In genomic region chr14:77546531-77547274, GRCm38 (mm10) we compare ENCODE assay signal across 11 mouse cellular contexts.
DNase-seq lines count a peak whose midpoint lies in the region; ATAC-seq lines count a peak whose summit lies in the region.
"Had no signal": no experiment of that assay in that cellular context is flagged by ENCODE, and none has a peak within 500 bp of the region (broad histone marks: within the 10 kb centered on the region; RNA-seq: fewer than 3 reads in every experiment).

No protein-coding gene starts in this region.

- WGBS in kidney, embryonic 15.5 days, result 83% methylated on average over 8 of the region's 8 CpGs
- WGBS in limb, embryonic 10.5 days, result 90% methylated on average over 8 of the region's 8 CpGs

- no peaks in the 10 kb centered on the region for H3K9me3 ChIP-seq in kidney, embryonic 15.5 days (replicated peaks)
- no peaks in the 10 kb centered on the region for H3K9me3 ChIP-seq in limb, embryonic 10.5 days (replicated peaks)
- H3K9me3 ChIP-seq: embryonic facial prominence, embryonic 15.5 days; stomach, embryonic 15.5 days had no signal

- H3K4me2 ChIP-seq in kidney, embryonic 15.5 days, result no peak overlapping the region
- H3K4me2 ChIP-seq: embryonic facial prominence, embryonic 15.5 days; stomach, embryonic 15.5 days had no signal

- ATAC-seq in kidney, embryonic 15.5 days (replicated peaks; ENCODE audit: low FRiP score), result no peak

- peak; percentile 34 for DNase-seq in kidney, postnatal 14 days
- DNase-seq in 3T3-L1 (ENCODE audit: low read depth, low spot score) (peak; percentile 28), NIH3T3 (ENCODE audit: low read depth) (peak; percentile 7)
- peak; percentile 60 to 78 for DNase-seq in cerebellum, postnatal 14 days
- no peak for DNase-seq in limb, embryonic 10.5 days (ENCODE audit: low spot score)
- no peak for DNase-seq in retina, postnatal 1 day
- no peak for DNase-seq in ovary, postnatal 14 days (ENCODE audit: low spot score)
- DNase-seq: adrenal gland, postnatal 14 days had no signal

- no peaks in the 10 kb centered on the region for H3K4me1 ChIP-seq in kidney, embryonic 15.5 days
- H3K4me1 ChIP-seq in limb, embryonic 10.5 days, result peaks cover 17% of the 10 kb centered on the region
- H3K4me1 ChIP-seq: embryonic facial prominence, embryonic 15.5 days; stomach, embryonic 15.5 days had no signal

- H3K4me3 ChIP-seq in kidney, embryonic 15.5 days (replicated peaks), result no peak overlapping the region
- no peak overlapping the region for H3K4me3 ChIP-seq in limb, embryonic 10.5 days
- H3K4me3 ChIP-seq: embryonic facial prominence, embryonic 15.5 days; stomach, embryonic 15.5 days had no signal

- no peaks in the 10 kb centered on the region for H3K36me3 ChIP-seq in kidney, embryonic 15.5 days
- no peaks in the 10 kb centered on the region for H3K36me3 ChIP-seq in limb, embryonic 10.5 days
- H3K36me3 ChIP-seq: embryonic facial prominence, embryonic 15.5 days; stomach, embryonic 15.5 days had no signal

- no peak overlapping the region for H3K27ac ChIP-seq in kidney, embryonic 15.5 days
- H3K27ac ChIP-seq in limb, embryonic 10.5 days, result no peak overlapping the region
- H3K27ac ChIP-seq: embryonic facial prominence, embryonic 15.5 days; stomach, embryonic 15.5 days had no signal

- H3K27me3 ChIP-seq in kidney, embryonic 15.5 days, result no peaks in the 10 kb centered on the region
- no peaks in the 10 kb centered on the region for H3K27me3 ChIP-seq in limb, embryonic 10.5 days (ENCODE audit: low read depth, poor library complexity, severe bottlenecking)
- H3K27me3 ChIP-seq: embryonic facial prominence, embryonic 15.5 days; stomach, embryonic 15.5 days had no signal

- H3K9ac ChIP-seq in kidney, embryonic 15.5 days, result no peak overlapping the region
- H3K9ac ChIP-seq: embryonic facial prominence, embryonic 15.5 days; stomach, embryonic 15.5 days had no signal

Comparison
In these comparisons a context has a peak if more than half of its experiments do, and no peak if none do; other contexts are left out.
1. DNase-seq: peak in kidney, postnatal 14 days (single experiment), 3T3-L1 (single experiment), NIH3T3 (single experiment) and cerebellum, postnatal 14 days (2 of 2); none in limb, embryonic 10.5 days (single experiment), retina, postnatal 1 day (single experiment) and ovary, postnatal 14 days (single experiment).